Mouse (Mus musculus): ENCODE results near the gene Zfp821. TPM values are rescaled to one million over a fixed set of nuclear protein-coding genes. Genes with fewer than 3 reads are reported as not detected.
A peak's percentile ranks its signal among the peaks of the same experiment; 100 is the strongest.

The Zfp821 gene
- total RNA-seq (2021), result 1 to 10 TPM; 7.5 to 9.5 TPM
- long read RNA-seq, experiment 1, partial matches to known transcripts, result 1 of 10 reads
- long read RNA-seq, experiment 1, other reads (novel, unspliced or antisense), result 7 of 10 reads
- long read RNA-seq, experiment 2, partial matches to known transcripts, result 2 of 12 reads
- long read RNA-seq, experiment 2, other reads (novel, unspliced or antisense), result 7 of 12 reads

DNA sequence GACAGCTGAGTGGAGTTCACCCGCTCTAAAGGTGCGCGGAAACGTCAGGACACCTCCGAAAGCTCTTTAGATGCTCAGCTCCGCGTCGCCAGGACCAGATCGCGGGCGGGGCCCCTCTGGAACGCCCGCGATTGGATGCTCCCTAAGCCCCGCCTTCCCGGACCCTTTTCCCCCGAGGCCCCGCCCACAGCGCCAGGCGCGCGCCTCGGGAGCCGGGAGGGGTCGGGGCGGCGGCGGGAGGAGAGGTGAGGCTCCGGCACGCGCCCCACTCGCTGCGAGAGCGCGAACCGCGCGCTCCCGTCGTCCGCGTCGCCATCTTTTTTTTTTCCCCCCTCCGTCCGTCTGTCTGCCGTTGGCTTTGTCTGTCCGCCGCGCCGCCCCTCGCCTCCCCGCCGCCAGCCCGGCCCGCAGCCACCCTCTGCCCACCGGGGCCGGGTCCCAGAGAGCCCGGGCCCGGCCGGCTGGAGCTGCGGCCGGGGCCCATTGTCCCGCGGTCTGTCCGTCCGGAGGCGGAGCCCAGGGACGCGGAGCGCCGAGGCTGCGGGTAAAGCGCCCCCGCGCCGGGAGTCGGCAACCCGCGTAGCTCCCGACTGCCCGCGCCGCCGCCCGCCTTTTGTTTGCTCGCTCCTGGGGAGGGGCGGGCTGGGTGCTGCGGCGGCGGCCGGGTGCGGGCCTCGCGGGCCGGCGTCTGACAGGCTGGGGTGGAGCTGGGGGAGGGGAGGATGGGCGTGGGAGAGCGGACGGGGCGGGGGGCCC, at the start of gene Zfp821:
Gene Zfp821, plus strand, starts transcription at position 227 of the 756 bp plus-strand sequence.
- DNase-seq, result peak; percentile 91

DNA sequence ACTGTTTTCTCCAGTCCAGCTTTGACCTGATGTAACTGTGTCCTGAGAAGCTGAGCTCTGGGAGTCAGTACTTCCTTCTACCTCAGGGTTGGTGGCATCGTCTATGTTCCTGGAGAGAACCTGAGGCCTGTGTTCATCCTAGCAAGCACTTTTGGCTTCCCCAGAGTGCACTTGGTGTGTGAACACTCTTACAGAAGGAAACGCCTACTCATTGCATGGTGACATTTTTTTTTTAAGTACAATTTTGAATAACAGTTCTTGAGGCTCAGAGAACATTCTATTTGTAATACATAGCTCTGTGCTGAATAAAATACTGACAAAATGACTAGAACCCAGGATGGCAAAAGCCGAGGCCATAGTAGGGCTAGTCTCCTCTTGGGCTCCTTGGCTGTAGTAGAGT, 48.5 kb upstream of the Zfp821 start:
- no peak for DNase-seq

DNA sequence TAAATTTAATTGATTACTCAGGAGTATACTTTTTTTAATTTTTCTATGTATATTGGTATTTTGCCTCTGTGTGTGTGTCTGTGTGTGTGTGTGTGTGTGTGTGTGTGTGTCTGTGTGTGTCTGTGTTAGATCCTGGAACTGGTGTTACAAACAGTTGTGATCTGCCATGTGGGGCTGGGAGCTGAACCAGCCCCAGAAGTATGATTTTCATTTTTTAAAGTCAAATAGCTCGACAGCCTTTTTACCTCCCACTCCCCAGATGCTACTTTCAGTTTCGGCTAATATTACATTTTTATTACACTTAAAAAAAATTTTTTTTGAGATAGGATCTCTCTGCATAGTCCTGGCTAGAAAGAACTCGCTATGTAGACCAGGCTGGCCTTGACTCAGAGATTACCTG, 43.0 kb upstream of the Zfp821 start:
- DNase-seq, result no peak

DNA sequence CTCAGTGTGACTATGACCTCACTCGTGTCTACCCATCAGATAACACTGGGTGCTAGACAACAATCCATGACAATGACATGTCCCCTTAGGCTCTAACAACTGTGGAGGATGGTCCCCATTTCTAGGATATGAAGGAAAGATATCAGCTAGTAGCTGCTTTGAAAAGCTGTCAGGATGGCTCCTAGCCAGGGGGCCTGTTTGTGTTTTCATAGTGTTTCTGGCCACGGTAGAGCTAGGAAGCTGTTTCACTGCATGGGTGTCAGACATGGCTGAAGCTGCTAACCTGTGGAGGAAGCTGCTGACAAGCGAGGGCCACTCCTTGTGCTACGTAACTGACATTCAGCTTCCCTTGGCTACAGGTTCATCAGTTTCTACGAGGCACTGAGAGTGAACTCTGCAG, 38.7 kb upstream of the Zfp821 start:
- no peak for DNase-seq

DNA sequence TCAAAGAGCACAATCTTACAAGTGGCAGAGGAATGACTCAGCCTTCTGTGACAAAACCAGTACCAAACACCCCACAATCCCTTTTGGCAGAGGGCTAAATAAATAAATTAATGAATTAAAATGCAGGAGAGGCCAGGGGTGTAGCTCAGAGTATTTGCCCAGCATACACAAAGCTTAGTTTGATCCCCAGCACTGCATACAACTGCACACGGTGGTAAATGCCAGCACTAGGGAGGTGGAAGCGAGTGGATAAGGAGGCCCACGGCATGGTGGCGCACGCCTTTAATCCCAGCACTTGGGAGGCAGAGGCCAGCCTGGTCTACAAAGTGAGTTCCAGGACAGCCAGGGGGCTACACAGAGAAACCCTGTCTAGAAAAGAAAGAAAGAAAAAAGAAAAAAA, 32.7 kb upstream of the Zfp821 start:
- no peak for DNase-seq

DNA sequence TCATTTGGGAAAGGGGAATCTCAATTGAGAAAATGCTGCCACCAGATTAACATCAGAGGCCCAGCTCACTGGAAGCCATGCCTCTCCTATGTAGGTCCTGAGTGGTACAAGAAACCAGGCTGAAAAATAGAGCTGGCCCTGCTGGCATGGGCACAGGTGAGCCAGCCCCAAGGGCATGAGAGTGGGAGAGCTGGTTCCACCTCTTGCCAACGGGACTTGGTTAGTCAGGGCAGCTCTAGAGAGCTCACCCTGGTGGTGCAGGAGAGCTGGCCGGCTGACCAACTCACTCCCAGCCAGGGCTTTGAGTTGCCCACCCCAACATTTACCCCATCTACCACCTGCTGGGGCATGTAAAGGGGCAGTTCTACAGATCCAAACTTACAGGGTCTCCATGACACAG, 31.8 kb upstream of the Zfp821 start:
- no peak for DNase-seq

DNA sequence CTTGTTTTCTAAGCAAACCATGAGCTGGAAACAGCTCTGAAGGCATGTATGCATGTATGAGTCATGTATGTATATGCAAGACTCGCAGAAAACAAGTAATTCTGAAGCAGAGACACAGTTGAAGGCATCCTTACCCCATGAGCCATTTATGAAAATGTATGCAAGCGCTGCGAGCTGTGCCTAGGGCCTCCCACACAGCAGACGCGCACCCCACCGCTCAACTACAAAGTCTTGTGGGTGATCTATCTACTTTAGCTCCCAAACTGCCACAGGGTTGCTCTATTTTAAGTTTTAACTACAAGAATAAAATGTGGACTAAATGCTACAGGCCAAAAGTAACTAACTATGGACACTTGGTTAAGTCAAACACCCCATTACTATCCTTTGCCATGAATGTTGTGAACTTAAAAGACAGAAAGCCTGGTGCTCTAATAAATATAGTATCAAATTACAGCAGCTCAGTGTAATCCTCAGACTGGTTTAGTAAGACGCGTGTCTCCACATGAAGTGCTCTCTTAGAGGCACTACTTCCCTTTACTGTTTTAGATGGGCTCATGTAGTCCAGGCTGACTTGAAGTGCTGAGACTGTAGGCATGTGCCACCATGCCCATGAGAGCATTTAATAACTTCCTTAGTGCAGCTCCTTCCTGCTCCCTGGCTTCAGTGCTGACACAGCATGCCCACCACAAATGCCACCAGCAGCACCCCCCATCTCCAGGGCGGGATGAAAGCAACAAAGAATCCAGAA, 29.3 kb upstream of the Zfp821 start:
- DNase-seq, result no peak

DNA sequence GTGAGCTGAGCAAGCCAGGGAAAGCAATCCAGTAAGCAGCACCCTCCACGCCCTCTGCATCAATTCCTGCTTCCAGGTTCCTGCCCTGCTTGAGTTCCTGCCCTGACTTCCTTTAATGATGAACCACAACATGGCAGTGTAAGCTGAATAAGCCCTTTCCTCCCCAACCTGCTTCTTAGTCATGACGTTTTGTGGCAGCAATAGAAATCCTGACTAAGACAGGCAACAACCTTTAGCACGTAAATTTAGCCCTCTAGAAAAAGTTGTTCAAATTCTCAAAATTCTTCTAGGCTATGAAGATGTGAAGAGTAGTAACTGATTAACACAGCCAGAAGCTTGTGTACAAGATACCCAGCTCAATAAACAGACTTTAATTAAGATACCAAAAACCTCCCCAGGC, 23.8 kb upstream of the Zfp821 start:
- DNase-seq, result no peak

DNA sequence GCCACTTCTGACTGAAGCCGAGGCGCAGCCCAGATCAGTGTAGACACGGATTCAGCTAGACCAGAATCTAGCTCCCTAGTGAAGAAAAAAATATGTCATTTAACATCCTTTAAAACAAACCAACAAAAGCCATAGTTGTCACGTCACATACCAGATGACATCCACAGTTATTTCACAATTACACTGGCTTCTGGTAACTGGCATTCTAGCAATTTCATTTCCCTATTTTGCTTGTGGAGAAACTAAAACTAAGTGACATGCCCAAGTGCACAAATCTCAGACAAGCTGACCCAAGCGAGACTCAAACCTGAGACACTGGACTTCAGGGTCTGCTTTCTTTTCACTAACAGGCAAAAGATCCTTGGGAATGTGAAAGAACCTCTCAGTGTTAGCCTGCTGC, 23.2 kb upstream of the Zfp821 start:
- DNase-seq, result no peak

DNA sequence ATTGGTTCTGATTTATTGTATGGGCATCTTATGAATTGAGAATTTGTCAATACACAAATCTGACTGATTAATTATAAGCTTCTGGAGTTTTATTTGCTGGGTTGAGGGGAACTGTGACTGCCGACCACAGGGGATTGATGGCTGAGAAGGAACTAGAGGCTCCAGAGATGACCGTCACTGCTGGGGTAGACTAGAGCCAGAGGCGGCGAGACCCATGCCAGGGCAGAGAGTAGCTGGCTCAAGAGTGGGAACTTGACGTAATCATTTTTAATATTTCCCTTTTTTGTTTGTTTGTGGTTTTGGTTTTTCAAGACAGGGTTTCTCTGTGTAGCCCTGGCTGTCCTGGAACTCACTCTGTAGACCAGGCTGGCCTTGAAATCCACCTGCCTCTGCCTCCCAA, 18.1 kb upstream of the Zfp821 start:
- DNase-seq, result no peak

DNA sequence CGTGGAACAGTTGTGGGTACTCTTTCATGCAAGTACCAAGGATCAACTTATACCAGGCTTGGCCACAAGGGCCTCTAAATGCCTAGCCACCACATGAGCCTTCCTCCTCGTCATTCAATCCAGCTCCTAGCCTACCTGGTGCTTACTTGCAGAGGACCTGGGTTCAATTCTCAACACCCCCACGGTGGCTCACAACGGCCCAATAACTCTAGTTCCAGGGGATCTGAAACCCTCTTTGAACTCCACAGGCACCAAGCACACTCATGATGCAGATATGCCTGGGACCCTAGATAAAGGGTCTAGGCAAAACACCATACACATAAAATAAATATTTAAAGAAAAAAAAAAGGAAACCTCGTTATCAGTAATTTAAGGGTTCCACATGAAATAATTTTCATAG, 13.6 kb upstream of the Zfp821 start:
- no peak for DNase-seq

DNA sequence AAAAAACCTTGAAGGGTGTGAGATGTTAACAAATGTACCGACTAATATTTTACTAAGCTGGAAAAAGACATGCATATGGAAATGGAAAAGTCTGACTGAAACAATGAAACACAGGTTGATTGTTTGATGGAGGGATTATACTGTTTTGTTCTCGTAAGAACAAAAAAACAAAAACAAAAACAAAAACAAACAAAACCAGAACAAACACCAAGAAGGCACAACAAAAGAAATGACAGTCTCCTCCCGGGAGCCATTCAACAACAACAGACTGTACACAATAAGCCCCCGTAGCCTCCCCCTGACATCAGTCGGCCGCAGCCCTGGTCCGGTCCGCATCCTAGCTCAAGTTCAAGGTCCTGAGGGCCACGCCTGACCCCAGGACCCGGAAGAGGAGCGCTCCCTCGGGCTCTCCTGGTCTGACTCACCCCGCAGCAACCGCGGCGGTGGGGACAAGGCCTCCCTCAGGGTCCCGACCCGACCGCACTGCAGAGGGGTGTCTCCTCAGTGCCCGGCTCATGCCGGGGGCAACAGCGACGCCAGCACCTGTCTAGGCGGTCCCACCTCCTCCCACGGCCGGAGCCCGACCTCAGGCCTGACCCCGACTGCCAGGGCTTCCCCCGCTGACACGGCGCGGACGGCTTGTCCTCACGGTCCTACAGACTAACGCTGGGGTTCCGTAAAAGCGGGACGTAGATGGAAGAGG, 12.8 kb upstream of the Zfp821 start:
- DNase-seq, result no peak

DNA sequence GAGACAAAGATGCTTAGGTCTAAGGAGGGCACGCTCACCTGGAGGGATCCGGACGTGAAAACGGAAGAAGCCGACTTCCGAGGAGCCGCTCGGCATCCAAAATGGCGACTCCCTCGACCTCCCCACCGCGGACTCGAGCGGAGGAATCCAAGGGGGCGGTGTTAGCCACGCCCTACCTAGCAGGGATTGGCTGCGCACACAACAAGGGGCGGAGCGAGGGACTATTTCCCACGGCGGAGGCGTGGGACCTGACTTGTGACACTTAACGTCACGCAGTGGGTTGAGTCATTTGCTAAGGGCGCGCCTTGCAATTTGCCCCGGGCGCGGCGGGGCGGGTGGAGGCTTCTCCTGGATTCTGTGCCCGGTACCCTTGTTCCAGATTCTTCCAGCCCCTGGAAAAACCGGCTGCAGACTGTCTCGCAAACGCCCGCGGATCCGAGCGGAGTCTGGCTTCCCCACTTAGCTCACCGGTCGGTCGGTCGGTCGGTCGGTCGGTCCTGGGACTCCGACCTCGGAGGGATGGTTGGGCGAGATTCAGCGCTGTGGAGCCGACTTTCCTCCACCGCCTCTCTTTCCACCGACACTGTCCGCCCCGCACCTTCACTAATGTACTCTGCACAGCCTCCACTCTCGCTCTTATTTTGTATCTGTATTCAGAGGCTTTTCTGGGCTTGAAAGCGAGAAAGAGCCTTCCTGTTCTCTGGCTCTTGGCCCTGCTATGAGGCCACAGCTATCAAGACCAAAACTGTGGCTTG, 12.0 kb upstream of the Zfp821 start, which contains the start of gene Ist1:
Gene Ist1, minus strand, starts transcription at position 115 of the 755 bp plus-strand sequence.
- peak; percentile 98 for DNase-seq

DNA sequence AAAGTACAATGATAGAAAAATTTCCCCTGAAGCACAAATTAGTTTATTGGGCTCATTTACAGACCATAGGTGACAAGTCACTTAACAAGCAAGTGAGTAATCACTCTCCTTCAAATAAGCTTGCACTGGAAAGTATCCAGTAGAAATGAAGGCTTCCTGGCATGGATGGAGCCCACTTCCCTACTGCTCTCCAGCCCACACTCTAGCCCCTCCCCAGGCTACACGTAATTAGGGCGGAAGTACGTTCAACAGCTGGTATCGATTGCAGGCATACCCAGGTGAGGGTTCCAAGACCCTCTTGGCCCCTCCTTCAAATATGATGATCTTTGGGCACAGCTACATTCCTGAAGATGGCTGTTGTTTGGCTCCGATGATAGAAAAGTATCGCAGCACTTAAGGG, 11.2 kb upstream of the Zfp821 start:
- no peak for DNase-seq

DNA sequence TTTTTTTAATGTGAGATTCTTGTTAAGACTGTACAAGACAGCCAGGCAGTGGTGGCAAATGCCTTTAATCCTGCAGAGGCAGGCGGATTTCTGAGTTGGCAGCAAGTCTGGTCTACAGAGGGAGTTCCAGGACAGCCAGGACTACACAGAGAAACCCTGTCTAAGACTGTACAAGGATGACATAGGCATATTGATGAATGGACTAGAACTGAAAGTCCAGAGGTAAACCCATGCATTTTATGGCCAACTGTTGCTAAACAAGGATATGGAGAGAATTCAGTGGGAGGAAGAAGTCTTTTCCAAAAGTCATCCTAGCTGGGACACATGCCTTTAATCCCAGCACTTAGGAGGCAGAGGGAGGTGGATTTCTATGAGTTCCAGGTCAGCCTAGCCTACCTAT, 7.6 kb upstream of the Zfp821 start:
- no peak for DNase-seq

DNA sequence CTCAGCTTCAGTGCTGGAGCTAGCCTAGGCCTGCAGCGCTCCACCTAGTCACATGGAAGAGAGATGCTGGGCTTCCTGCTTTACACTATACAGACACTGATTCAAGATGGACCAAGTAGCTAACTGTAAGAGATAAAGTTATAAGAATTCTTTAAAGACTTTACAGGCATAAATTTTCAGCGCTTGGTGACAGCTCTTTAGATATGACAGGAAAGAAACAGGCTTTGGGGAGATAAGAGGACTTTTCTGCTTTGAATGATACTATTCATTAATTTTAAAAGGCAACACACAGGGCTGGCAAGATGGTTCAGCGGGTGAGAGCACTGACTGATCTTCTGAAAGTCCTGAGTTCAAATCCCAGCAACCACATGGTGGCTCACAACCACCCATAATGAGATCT, 6.9 kb upstream of the Zfp821 start:
- DNase-seq, result no peak

DNA sequence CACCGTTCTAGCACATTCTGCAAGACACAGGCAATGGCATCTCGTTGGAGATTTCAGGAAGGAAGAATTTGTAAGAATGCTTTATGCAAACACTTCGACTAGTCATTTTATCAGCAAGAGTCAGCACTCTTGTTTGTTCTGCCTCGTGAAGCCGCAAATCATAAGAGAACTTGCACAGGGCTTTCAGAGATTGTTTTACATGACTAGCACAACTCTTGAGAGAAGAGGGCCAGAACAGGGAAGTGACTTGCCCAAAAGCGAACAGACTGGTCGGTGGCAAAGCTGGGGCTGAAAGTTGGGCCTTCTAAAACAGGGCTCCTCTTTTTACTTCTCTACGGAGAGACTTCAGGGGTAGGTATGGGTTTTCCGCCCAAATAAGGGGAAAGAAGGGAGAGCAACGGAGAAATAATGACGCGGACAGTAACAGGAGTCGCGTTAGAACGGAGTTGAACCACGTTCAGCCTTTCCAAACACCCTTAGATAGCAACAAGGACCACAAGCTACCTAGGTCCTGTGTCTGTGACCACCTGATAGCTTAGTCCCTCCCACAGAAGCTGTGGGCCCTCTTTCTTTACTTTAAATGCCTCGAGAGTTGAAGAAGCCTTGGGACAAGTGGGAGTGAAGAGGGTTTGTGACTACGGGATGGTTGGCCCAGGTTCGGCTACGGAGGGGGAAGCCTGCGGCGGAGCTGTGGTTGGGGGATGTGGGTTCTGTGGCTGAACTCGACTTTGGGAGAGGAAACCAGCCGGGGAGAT, 604 bp upstream of the Zfp821 start:
- no peak for DNase-seq

DNA sequence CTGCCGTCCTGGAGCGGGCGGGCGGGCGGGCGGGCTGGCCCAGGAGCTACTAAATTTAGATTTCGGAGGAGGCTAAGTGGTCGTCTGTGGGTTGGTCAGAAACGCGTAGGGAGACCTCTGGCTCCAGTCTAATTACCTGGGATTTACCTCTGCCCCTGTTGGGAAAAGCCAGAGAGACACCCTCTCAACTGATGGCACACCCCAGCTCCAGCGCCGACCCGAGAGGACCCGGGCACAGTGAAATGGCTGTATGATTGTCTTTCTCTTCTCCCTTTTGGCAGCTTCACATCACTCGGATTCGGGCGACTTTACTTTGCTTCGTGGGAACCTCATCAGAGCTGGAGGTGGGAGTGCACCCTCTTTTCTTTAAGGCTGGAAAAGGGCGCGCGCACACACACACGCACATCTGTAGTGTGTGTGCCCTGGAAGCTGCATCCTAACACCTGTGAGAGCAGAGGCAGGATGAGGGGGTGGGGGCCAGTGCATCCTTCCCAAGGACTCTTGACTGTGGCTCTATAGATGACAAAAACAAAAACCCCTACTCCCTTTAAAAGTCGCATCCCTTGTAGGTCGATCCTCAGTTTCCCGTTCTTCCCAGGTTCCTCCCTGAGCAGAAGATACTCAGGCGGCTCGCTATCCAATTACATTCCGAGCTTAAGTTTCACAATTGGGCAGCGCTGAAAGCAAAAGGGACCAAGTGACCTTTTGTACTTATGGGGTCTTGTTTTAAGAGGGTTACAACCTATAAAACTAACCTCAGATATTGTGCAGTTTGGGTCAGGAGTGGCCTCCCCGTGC, 929 bp downstream of the Zfp821 start:
- peak; percentile 12 for DNase-seq

DNA sequence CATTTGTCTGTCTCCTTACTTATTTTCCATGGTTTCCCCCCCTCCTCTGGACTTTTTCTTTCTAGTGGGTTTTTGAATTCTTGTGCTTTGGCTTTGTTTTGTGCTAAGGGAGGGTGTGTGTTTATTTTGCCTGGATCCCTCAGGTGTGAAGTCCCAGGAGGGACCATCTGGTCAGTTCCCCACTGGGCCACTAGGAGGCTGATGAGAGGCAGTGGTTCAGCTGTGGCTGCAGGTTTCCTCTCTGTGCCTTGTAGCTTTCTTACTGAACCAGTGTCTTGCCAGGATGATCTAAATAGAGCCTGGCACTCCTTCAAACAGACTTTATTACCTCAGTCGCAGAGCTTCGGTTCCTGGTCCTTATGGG, 1.5 kb downstream of the Zfp821 start:
- DNase-seq, result peak; percentile 71

DNA sequence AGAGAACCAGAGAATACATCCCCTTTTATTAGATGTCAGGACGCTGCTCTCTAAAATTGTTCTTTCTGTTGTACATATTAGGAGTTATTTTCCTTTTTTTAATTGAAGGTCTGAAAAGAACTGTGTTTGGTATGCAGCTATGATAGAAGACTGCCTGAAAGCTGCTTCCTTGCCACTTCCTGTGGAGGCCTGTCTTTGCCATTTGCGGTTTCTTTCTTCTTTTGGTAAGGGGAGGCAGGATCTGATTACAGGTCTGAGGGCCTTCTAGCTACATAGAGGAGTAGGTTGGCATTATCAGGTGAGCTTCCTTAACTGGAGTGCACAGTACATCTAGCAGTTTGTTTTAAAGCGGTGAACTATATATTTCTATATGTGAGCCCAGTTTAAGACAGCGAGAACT, 2.6 kb downstream of the Zfp821 start:
- no peak for DNase-seq

DNA sequence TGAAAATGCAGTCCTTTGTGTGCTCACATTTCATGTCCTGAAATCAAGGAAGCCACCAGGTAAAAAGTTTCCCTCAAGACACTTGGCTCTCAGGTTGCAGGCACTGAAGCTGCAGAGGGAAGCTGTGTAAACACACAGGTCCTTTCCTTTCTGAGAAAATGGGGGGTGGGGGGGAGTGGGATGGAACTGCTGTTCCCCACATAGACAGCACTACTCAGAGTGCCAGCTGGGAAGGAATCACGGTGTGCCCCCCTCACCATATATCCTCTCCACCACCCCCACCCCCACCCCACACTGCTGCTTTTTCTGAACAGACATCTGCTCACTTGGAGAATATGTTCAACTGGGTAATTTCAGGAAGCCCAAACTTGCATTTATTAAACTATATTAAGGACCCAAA, 7.2 kb downstream of the Zfp821 start:
- no peak for DNase-seq
